Mouse (Mus musculus): Measurements from ENCODE around the gene Syt14.

Gene Syt14

DNA sequence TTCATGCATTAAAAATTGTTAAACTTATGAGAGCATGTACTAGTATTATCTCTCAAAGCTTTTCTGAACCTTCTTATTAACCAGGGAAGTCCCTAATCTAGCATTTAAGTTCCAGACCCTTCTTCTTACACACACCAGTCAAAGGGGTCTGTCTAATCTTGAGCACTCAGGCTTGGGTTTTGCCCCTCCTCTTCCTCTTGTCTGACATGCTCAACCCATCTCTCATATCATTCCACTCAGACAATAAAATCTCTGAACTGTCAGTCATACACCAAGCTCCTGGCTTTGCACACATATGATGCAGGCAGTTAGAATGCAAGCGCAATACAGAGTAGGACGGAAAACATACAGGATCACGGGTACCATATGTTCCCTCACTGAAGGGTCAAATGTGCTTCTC, 48.4 kb downstream of the Syt14 start:
- DNase-seq (ENCODE audit: low spot score in 2 of 2): no peak

DNA sequence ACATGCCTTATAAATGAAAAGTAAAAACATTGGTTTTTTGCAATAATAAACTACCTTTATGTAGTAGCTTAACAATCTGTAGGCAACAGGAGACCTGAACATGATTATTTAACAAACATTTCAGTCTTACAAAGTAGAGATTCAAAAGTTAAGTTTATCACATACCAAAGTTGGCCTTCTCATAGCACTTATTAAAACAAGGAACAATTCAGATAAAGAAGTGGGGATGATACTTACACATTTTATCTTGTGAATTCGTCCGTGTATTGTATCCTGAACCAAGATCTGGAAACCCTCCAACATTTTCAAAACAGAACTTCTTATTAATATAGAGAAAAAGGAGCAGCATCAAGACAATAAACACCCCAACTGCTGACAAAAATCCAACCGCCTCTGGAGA, 49.1 kb downstream of the Syt14 start:
- no peak for DNase-seq (ENCODE audit: low spot score in 2 of 2)

DNA sequence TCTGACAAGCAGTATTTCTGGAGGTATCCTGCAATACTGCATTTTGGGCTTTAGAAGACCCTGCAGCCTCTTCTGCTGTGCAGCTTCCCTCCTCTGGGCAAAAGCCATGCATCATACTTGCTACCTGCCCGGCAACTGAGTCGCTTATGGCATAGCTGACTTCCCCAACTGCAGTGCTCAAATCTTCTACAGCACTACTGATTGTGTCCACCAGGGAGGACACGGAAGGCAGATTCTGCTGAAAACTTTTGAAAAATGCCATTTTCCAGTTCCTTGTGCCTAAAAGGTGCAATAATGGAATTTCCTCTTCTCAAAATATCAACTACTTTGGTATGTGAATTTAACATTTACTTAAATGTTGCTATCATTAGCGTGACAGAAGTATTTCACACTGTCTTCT, 51.2 kb downstream of the Syt14 start:
- no peak for DNase-seq (ENCODE audit: low spot score in 2 of 2)

DNA sequence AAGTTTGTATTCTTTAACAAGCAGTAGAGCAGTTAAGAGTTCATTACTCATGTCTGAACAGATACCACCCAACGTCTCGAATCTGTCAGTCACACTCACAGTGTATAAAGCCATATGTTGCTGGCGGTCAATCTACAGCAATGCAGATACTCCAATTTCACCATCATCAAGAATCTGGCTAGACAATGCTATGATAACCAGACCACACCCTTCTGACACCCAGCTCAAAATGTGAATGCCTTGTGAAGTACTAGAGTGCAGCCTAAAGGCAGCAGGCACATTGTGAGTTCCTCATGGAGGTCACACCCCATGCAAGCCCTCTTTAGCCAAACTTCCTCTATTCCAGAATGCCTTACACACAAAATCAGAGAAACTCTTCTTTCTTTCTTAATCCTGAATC, 53.9 kb downstream of the Syt14 start:
- no peak for DNase-seq (ENCODE audit: low spot score in 2 of 2)

DNA sequence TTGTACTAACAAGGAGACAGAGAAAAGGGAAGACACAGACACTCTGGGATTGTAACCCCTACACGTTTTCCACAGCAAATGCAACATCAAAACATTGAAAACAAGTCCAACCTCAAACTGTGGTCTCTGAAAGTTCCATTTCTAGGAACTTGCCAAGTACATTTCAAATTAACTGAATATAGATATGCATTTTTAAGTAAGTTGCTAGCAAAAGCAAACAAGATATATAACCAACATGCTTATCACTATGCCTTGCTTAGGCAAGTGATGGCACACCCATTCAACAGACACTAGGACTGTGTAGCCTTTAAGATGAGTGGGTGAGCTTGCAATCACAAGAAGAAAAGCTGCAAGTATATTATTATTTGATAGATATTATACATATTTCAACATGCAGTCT, 54.5 kb downstream of the Syt14 start:
- DNase-seq (ENCODE audit: low spot score in 2 of 2): no peak

DNA sequence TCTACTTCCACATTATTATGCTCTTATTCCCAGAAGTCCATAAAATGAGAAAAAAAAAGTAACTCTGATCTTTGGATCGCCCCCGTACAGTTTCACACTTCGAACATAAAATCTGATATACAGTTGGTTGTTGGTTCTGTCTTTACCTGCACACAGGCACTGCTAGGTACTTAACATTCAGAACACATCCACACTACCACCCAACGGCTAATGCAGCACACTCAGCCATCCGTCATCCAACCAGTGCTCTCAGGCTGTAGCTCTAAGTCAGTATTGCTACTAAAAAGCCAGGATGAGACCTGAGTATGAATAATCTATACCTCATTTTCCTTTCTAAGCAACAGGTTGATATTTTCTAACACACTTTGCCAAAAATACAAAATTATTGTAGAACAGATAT, 73.3 kb downstream of the Syt14 start:
- no peak for DNase-seq (ENCODE audit: low spot score in 2 of 2)

DNA sequence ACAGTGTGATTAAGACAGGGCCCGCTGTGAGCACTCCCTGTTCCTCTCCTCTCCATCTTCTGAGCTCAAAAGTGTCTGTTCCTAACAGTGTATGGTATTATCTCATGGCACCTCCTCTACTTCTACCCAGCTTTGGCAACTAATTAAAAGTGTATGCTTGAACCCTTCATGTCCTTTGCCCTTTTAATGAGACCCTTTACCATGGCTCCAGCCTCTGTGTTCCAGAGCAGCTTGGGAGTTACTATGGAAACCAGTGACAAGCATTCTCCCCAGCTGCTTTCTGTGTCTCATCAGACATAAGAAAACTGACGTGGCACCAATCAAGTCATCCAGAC, 87.8 kb downstream of the Syt14 start:
- no peak for DNase-seq (ENCODE audit: low spot score in 2 of 2)

DNA sequence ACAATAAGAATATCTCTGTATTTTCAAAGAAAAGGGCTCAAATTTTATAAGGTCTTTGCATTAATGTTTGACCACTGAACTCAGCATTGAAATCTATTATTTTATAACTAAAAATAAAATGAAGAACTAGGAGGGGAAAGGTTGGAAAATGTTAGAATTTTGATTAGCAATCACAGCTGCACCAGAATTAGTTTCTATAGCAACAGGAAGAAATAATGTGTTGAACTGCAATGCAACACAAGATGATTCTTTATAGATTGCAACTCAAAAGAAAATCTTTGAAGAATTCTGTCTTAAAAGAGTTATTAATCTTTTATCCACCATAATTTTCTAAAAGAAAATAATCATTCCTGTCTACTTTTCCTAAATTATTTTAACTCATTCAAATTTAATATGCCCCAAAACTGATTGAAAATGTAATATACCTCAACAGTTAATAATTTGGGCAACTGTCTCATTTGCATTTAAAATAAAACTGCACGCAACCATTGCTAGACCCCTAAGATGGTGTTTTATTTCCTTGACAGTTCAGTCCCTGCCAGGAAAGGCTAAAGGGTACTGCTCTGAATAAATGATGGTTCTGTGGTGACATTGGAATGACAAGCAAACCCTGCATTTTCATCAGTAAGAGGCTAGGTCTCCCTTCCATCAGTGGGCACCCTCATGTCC, 88.3 kb downstream of the Syt14 start:
- DNase-seq (ENCODE audit: low spot score in 2 of 2): no peak

DNA sequence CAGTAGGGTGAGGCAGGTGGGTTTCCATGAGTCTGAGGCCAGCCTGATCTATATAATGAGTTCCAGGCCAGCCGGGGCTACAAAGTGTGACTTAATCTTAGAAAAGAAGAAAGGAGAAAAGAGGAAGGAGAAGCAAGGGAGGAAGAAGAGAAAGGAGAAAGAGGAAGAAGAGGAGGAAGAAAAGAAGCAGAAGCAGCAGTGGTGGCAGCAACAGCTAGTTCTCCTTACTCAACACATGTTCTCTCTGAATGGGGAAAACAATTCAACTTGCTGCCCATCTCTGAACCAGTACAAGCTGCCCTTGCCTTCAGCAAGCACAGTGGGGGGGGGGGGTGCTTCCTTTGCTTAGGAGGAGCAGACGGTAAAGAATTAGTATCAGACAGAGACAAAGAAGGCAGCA, 96.5 kb downstream of the Syt14 start:
- no peak for DNase-seq (ENCODE audit: low spot score in 2 of 2)

DNA sequence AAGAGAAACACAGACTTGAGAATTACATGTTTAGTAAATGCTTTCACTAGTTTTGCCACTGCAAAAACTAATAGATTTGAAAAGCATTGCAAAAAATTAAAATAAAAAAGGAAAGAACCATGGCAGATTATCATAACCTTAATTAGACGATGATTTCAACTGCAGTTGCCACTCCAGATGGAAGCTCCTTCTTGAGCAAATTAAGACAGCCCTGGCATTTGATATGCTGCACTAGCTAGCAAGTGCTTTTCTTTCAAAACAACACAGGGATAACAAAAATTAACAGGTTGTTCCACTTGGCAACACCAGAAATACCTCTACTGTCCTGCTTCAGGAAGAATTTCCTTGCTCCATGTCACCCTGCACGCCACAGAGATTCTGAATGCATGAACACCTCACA, 97.6 kb downstream of the Syt14 start:
- DNase-seq (ENCODE audit: low spot score in 2 of 2): no peak

DNA sequence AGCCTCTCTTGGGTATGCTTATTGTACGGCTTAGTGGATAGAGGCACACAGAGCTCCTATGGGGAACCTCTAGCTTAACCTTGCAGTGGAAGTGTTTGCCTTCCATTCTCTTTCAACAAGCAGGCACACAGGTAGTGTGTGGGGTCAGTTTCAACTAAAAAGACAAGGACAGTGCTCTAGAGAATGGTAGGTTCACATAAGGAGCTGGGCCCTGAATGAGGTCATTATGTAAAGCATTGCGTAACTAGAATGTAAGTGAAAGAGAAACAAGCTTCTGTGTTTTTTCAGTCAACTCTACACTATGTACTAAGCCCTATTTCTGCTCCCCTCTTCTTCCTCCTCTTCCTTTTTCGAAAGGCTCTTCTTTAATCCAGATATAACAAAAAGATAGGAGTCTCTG, 103.8 kb downstream of the Syt14 start:
- no peak for DNase-seq (ENCODE audit: low spot score in 2 of 2)

DNA sequence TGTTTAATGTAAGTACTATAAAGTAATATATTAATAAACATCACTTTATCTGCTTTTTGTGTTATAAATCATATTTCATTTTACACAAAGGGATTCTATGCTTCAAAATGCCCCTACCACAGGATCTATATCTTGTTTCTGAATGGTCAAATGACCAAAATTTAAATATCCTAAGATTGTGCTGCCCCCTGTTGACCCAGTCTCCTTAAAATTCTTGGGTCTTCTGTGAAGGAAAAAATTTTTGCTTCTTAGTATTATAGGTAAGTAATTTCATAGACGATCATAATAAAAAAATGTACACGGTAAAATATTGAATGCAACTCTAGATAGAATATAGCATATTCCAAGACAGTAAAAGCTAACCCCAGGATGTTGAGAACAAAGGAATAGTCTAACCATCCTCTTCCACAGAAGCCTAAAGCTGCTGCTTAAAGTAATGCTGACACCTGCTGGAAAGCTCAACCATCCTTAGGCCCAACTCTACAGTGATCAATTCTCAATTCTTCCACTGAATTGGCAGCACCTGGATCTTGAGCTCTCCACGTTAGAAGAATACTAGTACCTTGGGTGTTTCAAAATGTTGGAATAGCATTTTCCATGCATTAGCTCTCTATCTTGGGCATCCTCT, 123.4 kb downstream of the Syt14 start:
- DNase-seq (ENCODE audit: low spot score in 2 of 2): no peak

DNA sequence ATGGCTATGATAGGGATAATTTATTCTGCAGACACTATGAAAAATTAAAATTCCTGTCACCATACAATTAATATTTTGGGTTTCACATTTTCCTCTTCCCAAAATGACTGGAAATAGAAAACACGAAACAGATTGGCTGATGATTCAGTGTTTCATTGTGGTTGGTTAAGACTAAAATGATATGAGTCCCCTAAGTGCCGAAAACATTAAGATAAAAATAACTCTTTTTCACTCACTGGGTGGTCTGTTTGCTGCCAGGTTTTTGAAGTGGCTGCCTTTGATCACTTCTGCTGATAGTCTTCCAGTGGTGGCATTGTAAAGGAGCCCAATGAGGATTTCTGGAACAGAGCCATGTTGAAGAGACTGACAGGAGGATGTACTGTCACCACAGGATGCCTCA, 134.1 kb downstream of the Syt14 start:
- DNase-seq (ENCODE audit: low spot score in 2 of 2): no peak

DNA sequence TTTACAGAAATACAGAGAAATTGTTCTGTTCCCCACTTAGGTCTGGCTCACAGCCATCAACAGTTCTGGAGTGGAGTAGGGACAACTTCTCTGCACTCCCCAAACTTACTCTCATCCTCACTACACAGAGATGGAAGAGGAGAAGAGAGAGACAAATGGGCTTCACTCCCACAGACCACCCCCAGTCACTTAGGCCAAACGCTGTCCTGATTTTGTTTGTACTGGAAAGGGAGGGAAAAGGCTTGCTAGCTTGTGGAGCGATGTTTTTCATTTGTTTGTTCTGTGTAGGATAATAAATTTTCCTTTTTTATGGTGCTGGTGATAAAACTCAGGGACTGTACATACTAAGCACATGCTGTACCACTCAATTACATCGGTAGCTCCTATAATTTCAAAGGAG, 134.7 kb downstream of the Syt14 start:
- no peak for DNase-seq (ENCODE audit: low spot score in 2 of 2)

DNA sequence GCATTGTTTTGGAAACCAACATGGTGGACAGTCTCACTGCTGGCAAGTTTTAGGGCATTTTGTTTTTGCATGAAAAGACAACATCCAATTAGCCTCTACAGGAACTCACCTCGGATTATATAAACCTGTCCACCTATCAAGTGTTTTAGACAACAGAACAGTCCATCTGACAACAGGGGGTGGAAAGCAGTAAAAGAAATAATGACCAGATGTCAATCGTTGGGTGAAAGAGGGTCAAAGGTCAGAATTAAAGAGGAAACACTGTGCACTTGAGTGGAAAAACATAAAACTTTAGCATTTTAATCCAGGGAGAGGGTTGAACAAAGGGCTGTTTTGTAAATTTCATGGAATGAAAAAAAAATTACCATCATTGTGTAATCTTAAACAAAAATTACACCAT, 136.8 kb downstream of the Syt14 start:
- no peak for DNase-seq (ENCODE audit: low spot score in 2 of 2)

DNA sequence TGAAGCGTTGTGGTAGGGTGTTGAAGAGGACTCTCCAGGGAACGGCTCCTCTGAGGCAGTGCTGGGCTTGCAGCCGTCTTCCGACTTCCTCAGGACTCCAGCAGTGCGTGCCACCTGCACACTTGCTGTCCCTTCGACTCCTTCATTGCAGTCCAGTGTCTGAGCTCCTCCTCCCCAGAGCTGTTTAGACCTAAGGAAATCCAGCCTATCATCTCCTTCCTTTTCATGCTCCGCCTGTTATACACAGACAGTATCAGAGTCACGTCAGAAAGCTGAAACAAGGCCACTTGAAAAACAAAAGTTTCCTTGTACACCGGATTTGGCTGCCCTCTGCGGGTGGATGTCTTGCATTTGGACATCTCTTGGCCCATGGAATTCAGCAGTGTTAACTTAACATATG, 138.4 kb downstream of the Syt14 start:
- no peak for DNase-seq (ENCODE audit: low spot score in 2 of 2)

DNA sequence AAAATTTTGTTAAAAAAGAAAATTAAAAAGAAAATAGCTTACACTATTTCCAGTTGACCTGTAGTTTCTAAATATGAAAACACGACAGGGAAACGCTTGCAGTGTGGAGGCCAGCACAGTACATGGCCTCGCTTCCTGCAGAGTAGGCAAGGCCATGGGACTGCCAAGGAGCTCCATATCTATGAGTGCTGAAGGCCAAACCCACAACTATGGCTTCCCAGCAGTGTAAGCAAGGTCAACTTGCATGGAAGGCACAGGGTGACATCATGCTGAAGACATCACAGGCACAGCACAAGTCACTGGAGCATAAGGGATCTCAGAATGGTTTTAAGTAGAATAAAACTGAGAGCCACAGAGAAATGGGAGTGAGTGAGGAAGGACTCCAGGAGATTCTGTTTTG, 139.5 kb downstream of the Syt14 start:
- DNase-seq (ENCODE audit: low spot score in 2 of 2): no peak

DNA sequence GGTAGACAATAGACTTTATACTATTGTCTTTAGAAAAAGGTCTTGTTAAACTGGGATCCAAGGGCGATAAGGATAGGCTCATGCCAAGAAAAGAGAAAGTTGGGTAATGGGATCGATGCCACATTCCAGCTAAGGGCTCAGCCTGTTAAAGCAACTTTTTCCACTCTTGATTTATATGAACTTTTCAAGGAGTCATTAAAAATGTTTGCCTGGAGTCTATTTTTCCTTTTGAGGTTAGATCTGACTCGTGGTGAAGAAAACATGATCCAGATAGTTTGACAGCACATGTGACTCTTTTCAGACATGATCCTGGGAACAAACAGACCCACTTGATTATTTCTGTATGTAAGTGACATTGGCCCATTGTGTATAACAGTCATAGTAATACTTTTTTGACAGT, 144.9 kb downstream of the Syt14 start:
- DNase-seq (ENCODE audit: low spot score in 2 of 2): no peak

DNA sequence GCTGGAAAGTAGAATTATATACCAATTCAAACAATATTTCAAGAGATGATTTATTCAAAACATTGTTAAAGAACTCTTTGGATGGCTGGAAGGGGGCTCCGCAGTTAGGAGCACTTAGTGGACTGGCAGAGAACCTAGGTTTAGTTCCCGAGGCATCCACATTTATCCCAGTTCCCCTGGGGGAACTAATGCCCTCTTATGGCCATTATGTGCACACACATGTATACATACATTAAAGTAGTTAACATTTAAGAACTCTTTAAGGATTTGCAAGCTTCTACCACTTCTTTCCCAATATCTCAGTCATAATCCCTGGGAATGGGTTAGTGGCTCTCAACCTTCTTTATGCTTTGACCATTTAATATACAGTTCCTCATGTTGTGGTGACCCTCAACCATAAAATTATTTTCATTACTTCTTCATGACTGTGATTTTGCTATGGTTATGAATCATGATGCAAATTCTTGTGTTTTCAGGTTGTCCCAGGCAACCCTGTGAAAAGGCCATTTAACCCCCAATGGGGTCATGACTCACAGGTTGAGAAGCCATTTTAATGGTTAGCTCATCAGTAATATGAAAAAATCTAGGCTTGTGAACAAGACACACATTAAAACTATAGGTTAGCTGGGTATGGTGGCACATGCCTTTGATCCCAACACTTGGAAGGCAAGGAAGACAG, 152.8 kb downstream of the Syt14 start:
- no peak for DNase-seq (ENCODE audit: low spot score in 2 of 2)

DNA sequence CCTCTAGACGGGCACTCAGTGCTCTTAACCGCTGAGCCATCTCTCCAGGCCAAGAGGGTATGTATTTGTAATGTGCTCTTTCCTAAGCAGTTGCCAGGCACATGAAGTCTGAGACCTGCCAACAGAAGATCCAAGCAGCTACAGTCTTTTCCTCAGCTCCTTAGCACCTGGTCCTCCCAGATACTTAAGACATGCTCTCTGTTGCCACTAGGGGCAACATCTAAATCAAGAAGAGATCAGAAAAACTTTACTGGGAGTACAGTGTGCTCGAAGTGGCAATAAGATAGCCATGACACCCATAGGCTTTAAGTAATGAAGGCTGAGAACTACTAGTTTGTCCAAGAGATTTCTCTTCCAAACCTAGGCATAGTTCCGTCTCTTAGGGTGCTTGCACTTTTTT, 155.4 kb downstream of the Syt14 start:
- no peak for DNase-seq (ENCODE audit: low spot score in 2 of 2)

DNA sequence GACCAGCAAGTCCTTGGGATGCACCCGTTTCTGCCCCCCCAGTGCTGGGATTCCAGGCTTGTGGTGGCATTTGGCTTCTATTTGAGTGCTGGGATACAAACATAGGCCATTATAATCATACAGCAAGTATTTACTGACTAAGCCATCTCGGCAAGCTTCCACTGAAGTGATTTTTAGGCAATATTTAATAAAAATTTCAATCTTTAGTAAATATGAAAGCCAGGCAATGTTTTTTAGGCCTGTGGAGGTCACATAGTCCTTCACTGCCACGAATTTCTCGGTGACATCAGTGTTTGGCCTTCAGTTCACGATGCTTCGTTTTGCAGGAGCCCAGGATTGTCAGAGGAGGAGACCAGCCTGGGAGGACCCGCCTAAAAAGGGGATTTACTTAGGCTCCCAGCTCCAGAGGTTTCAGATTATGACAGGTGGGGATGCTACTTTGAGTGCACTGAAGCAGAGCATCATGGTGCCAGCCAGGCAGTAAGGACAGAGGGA, 156.4 kb downstream of the Syt14 start:
- DNase-seq (ENCODE audit: low spot score in 2 of 2): no peak

DNA sequence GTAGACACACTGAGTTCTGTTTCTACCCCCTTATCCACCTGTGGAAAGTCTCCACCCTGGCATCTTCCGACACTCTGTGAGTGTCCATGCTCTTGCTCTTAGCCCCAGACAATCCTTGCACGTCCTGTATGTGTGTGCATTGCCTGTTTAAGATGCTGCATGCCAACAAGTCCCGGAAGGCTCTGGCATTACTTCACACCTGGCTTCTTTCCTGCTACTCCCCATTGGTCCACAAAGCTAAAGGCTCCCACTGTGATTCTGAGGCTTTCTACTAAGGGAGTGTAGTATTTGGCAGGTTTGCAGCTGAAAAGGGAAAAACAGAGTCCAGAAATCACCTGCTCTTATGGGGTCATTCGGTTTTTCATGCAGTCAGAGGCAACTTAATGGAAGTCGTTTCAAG, 162.7 kb downstream of the Syt14 start:
- DNase-seq (ENCODE audit: low spot score in 2 of 2): no peak

DNA sequence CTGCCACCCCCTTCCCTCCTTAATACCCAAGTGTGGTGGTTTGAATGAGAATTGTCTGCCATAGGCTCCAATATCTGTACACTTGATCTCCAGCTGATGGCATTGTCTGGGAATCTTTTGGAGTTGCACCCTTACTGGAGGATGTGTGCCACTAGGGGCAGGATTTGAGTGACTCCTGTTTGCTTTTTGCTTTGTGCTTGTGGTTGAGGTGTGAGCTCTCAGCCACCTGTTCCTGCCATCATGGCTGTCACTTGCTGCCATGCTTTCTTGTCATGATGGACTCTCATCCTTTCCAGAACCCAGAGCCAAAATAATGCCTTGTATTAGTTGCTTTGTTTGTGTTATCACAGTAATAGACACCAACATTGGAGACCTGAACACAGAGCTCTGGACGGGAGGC, 165.8 kb downstream of the Syt14 start:
- no peak for DNase-seq (ENCODE audit: low spot score in 2 of 2)

DNA sequence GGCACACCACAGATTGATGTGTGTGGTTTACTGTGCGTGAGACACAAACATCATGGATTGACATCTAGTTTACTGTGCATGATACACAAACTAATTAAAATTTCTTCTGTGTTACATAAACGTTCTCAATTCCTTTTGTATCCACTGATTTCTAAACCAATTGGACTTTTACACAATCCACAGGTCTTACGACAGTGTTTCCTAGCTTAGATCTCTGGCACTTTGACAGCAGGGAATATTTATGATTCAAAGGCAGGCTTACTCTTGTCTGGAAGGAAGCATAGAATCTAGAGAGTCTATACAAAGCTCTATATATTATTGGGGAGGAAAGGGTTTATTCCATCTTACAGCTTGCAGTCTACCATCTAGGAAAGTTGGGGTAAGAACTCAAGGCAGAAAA, 171.1 kb downstream of the Syt14 start:
- no peak for DNase-seq (ENCODE audit: low spot score in 2 of 2)
